Mouse (Mus musculus) kidney, postnatal 0 days (tissue): ENCODE measurements at regions not wholly inside any gene's neighbourhood (a gene's known extent, or its start where the extent isn't known, plus 50 kb on each side); places are given as distances from the start of the nearest gene placed in this dataset.

Experiments
- ATAC-seq: fragments of 200-750 bp; cut with Nextera tagmentation; replicated peaks from 2 replicates; pipeline ENCODE4 v1.8.0; 2017; ENCODE audit warnings: low read depth, moderate number of reproducible peaks, moderate TSS enrichment, moderate library complexity; ENCODE audit not compliant: low FRiP score
- DNase-seq: peaks from one replicate; pipeline ENCODE4 v3.0.0-alpha.2; 2016; ENCODE audit warnings: low spot score
- H3K27ac ChIP-seq: fragments of 300-500 bp; sonication (generic); 2 replicates; pipeline ENCODE4 v1.5.1; 2014; ENCODE audit warnings: mild to moderate bottlenecking
- H3K27me3 ChIP-seq: fragments of 300-500 bp; sonication (generic); 2 replicates; pipeline ENCODE4 v1.6.1; 2014; ENCODE audit warnings: low read length, mixed read lengths; ENCODE audit not compliant: insufficient read depth
- H3K36me3 ChIP-seq: fragments of 300-500 bp; sonication (generic); 2 replicates; pipeline ENCODE4 v1.6.1; 2014; ENCODE audit warnings: low read length, mixed read lengths; ENCODE audit not compliant: insufficient read depth
- H3K4me1 ChIP-seq: fragments of 300-500 bp; sonication (generic); replicated peaks from 2 replicates; pipeline ENCODE4 v1.6.1; 2014; ENCODE audit warnings: antibody characterized with exemption, low read length, mixed read lengths; ENCODE audit not compliant: insufficient read depth
- H3K4me2 ChIP-seq: fragments of 300-500 bp; sonication (generic); 2 replicates; pipeline ENCODE4 v1.6.1; 2014; ENCODE audit warnings: mild to moderate bottlenecking, low read length, moderate library complexity, mixed read lengths
- H3K4me3 ChIP-seq: fragments of 300-500 bp; sonication (generic); replicated peaks from 2 replicates; pipeline ENCODE4 v1.5.1; 2014; ENCODE audit warnings: low read depth, low read length
- H3K9ac ChIP-seq: fragments of 300-500 bp; sonication (generic); 2 replicates; pipeline ENCODE4 v1.6.1; 2014; ENCODE audit warnings: low read depth, low read length
- H3K9me3 ChIP-seq: fragments of 300-500 bp; sonication (generic); replicated peaks from 2 replicates; pipeline ENCODE4 v1.6.1; 2016; ENCODE audit warnings: low read length, inconsistent platforms, mixed read lengths
- CTCF ChIP-seq: IDR thresholded peaks from 2 replicates; pipeline ENCODE4 v1.5.1; 2016; ENCODE audit warnings: antibody characterized with exemption, low read depth, mild to moderate bottlenecking, moderate library complexity
- WGBS: fragments of 180-500 bp; shearing (Covaris S2); extraction: QIAGEN DNeasy Blood & Tissue Kit; methylation state at CpG from one replicate; pipeline ENCODE4 v1.1.7; 2014; 5-methylcytosine and 5-hydroxymethylcytosine counted together

- WGBS = 63% methylated on average over 4 of the region's 4 CpGs
- DNase-seq (no peak), ATAC-seq (no peak)
These were observed 106.6 kb upstream of the Ptbp2 start for GRCm38 (mm10) chr3:119890911-119891310.

GRCm38 (mm10) chr3:119888487-119888886 is 104.2 kb upstream of the Ptbp2 start:
- H3K27ac ChIP-seq = no peak overlapping the region
- H3K9me3 ChIP-seq = no peaks in the 10 kb centered on the region
- DNase-seq (no peak), ATAC-seq (no peak)
- WGBS = 92% methylated on average over 3 of the region's 3 CpGs
- no peak overlapping the region for H3K9ac ChIP-seq
- no peaks in the 10 kb centered on the region for H3K27me3 ChIP-seq
- no peaks in the 10 kb centered on the region for H3K36me3 ChIP-seq
- H3K4me1 ChIP-seq = 0 out of 2 replicates have a peak, but pooled peaks cover 1% of the 10 kb centered on the region
- no peak overlapping the region for H3K4me3 ChIP-seq
- no peak overlapping the region for H3K4me2 ChIP-seq
- TF ChIP-seq CTCF = no peak

More at GRCm38 (mm10) chr3:119890911-119891310, 106.6 kb upstream of the Ptbp2 start:
- Histone ChIP-seq H3K27me3 (no peaks in the 10 kb centered on the region), H3K4me3 (no peak overlapping the region), H3K27ac (no peak overlapping the region), H3K9ac (no peak overlapping the region), H3K36me3 (no peaks in the 10 kb centered on the region), H3K9me3 (no peaks in the 10 kb centered on the region), H3K4me2 (no peak overlapping the region), H3K4me1 (0 out of 2 replicates have a peak, but pooled peaks cover 7% of the 10 kb centered on the region)
- no peak for TF ChIP-seq CTCF

- WGBS = 84% methylated on average over 5 of the region's 5 CpGs
- no peaks in the 10 kb centered on the region for H3K4me1 ChIP-seq
- ATAC-seq = no peak
- no peak for DNase-seq
- no peak overlapping the region for H3K4me2 ChIP-seq
- H3K27me3 ChIP-seq = no peaks in the 10 kb centered on the region
- no peak overlapping the region for H3K4me3 ChIP-seq
- H3K9me3 ChIP-seq = no peaks in the 10 kb centered on the region
- no peaks in the 10 kb centered on the region for H3K36me3 ChIP-seq
- H3K27ac ChIP-seq = no peak overlapping the region
- H3K9ac ChIP-seq = no peak overlapping the region
- TF ChIP-seq CTCF = no peak
These were observed 92.1 kb upstream of the Ptbp2 start for GRCm38 (mm10) chr3:119876395-119876794.

DNA sequence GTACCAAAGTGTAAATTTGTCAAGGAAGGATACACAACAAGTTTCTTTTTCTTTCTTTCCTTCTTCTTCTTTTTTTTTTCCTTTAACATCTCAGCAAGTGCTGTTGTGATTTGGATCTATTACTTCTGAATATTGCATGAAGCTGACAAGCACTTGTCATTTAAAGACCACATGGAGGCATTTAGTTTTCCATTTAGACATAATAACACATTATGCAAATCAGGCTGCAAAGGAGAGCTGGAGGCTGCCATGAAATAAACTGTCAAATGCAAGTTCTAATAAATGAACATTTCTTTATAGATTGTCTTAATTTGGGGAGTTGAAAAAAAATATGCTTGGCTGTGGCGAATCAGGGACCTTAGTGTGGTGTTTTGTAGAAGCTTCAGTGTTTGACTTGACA is 90.8 kb upstream of the Ptbp2 start:
- H3K9me3 ChIP-seq = no peaks in the 10 kb centered on the region
- no peaks in the 10 kb centered on the region for H3K27me3 ChIP-seq
- ATAC-seq (no peak), DNase-seq (no peak)
- no peak for TF ChIP-seq CTCF
- no peak overlapping the region for H3K4me3 ChIP-seq
- H3K4me2 ChIP-seq = no peak overlapping the region
- no peak overlapping the region for H3K9ac ChIP-seq
- 89% methylated on average over 1 of the region's 1 CpGs for WGBS
- no peaks in the 10 kb centered on the region for H3K36me3 ChIP-seq
- H3K27ac ChIP-seq = no peak overlapping the region
- H3K4me1 ChIP-seq = no peaks in the 10 kb centered on the region

DNA sequence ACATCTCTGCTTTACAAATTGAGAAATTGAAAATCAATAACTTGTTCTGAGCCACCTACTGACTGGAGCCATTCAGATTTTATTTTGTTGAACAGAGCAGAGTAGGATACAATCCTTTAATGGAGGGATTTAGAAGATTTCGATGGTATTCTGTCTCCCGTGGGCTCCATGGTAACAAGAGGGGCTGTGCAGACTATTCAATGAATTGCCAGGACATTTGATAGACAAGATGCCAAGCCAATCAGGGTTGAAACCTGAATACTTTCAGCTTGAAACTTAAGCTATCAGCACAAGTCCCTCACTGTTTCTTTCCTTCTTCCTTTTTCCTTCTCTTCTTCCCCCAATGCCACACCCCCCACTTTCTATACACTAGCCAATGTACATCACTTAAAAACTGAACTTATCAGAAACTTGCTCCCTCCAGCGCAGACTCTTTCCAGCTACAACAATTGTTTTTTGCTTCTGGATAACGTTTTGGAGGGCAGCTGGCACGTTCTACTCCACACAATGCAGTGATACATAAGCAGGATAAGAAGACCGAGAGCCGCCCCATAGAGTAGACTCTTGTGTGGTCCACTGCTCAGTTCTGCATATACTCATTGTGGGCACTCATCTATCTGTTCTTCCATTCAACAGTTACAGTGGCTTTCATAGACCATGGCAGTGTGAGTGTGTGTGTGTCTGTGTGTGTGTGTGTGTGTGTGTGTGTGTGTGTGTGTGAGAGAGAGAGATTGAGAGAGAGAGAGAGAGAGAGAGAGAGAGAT is 78.1 kb upstream of the Ptbp2 start:
- no peak overlapping the region for H3K4me3 ChIP-seq
- DNase-seq (no peak), ATAC-seq (no peak)
- H3K27me3 ChIP-seq = no peaks in the 10 kb centered on the region
- H3K4me2 ChIP-seq = no peak overlapping the region
- WGBS = 90% methylated on average over 7 of the region's 7 CpGs
- no peaks in the 10 kb centered on the region for H3K9me3 ChIP-seq
- H3K4me1 ChIP-seq = no peaks in the 10 kb centered on the region
- no peaks in the 10 kb centered on the region for H3K36me3 ChIP-seq
- TF ChIP-seq CTCF = no peak
- H3K27ac ChIP-seq = no peak overlapping the region
- no peak overlapping the region for H3K9ac ChIP-seq
